Mouse (Mus musculus): ENCODE measurements around the gene Gm11037.

Gm11037 gene

GRCm38 (mm10) chr2:131148353-131149253 lies 15.3 kb downstream of the Gm11037 start:
- DNase-seq (ENCODE audit: low read depth, low spot score) = no peak

DNA sequence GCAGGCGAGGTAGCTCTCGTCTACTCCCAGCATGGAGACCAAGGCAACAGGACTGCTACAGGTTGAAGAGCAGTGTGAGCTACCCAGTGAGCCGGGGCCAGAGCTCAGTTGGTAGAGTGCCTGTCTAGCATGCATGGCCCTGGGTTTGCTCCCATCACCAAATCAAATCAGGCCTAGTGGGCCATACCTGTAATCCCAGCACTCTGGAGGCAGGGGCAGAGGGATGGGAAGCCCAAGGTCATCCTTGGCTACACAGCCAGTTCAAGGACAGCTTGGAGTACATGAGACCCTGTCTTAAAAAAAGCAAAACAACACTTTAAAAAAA lies 15.9 kb downstream of the Gm11037 start:
- DNase-seq (ENCODE audit: low read depth, low spot score) = no peak

DNA sequence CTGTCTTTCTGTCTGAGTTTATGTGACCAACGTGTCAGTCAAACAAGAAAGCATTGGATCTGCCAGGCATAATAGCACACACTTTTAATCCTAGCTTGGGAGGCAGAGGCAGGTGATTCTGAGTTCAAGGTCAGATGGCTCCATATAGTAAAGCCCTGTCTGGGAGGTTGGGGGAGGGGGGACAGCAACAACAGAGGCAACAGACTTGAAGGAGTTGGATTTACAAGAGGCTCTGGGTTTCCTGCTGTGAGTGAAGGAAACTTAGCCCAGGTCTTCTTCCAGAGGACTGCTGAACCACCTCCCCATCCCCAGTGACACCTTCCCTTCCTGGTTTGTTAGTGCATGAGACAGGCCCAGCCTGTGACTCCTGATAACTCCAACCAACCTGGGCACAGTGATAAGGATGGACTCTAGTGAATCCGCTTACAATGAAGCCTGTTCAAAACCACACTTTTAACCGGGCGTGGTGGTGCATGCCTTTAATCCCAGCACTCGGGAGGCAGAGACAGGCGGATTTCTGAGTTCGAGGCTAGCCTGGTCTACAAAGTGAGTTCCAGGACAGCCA lies 19.0 kb downstream of the Gm11037 start:
- no peak for DNase-seq (ENCODE audit: low read depth, low spot score)

DNA sequence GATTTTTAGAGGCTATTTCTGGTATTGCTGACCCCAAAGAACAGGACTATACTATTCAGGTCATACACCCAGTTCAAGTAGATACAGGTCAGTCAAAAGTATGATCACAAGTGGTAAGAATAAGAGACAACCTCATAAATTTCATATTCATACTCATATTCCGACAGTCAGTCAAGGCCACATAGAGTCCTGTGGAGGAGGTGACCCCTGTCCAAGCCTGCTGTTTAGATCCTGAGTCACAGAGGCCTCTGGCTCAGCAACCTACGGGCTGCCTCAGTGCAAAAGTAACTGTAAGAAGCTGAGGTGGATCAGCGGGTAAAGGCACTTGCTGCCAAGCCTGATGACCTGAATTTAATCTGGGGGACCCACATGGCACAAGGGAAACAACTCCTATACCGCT lies 20.7 kb downstream of the Gm11037 start:
- no peak for DNase-seq (ENCODE audit: low read depth, low spot score)

DNA sequence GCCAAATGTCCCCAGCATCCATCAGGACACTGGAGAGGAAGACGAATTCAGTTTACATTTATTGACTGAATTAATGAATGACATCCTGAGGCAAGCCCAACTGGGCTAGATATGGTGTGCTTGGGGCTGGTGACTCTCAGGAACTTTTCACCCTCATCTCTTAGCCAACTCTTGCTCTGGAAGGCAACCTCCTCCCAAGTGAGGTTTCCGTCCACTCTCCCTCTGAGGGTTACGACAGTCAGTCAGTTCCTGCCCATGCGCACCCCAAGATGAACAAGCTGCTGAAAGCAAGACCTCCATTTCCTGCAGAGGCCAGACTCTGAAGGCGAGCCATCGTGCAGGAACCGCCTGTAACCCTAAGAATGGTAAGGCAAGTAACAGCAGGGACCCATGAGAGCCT lies 23.7 kb downstream of the Gm11037 start:
- DNase-seq (ENCODE audit: low read depth, low spot score) = no peak

DNA sequence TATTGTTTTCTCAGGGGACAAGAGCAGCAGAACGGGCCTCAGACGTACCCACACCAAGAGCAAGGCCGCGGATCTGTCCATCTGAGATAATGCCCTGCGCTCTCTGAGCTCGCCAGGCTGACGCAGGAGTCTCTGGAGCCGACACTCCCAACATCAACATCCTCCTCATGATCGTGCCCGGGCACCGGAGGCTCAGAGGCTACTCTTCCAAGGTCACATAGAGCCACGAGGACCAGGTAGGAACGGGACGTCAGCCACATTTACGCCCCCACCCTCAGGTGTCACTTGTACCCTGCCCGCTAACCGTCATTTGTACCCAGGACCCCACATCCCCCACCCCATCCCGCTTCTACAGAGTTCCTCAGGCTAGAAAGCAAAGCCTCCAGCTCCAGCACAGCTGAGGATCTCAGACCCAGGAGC lies 26.2 kb downstream of the Gm11037 start:
- DNase-seq (ENCODE audit: low read depth, low spot score) = no peak

DNA sequence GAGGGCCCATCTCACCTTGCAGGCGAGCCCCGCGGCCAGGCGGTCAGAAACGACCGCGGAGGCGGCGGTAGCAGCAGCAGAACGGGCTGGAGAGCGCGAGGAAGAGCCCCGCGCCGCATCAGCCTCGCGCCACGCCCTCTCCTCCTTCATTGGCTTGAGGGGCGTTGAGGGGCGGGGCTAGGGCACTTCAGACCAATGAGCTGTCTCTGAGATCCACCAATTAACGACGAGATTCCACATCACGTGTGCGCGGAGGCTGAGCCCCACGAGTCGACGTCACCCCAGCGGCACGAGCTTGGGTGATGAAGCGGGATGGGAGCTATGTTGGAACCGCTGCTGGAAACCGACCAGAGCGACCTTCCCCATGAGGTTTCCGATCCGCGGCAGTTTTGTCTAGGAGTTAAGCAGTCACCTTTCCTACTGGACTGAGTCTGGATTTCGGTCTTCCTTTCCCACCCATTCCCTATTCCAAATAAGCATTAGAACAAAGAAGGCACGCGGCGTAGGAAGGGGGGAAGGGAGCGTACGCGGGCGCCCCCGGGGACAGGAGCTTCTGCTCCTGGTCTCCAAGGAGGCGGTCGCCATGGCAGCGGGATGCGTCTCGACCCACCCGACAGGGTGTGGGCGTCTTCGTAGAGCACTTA lies 26.8 kb downstream of the Gm11037 start, which contains the start of gene 1700037H04Rik:
Gene 1700037H04Rik, minus strand, starts transcription at position 144 of the 644 bp plus-strand sequence.
- DNase-seq (ENCODE audit: low read depth, low spot score) = peak; percentile 95

DNA sequence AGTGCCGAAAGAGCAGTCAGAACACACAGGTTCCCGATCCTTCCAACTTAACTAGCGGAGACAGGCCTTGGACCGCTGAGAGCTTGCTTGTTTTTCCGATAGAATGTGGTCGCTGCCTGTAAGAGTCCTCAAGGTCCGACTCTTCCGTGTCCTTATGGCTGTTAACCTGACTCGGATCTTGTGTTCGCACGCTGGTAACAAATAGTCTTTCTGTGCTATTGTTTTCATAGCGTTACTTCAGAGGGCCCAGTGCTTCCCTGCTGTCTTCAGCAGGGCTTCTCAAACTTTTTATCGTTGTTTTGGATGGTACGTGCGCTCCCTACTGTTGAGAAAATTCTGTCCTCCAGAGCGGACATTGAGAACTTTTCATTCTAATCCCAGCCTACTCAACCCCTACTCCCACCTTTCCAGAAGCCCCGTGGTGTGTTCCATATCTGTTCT lies 27.4 kb downstream of the Gm11037 start:
- no peak for DNase-seq (ENCODE audit: low read depth, low spot score)

- DNase-seq (ENCODE audit: low read depth, low spot score) = no peak
These were observed 30.6 kb downstream of the Gm11037 start for GRCm38 (mm10) chr2:131163924-131164323.

DNA sequence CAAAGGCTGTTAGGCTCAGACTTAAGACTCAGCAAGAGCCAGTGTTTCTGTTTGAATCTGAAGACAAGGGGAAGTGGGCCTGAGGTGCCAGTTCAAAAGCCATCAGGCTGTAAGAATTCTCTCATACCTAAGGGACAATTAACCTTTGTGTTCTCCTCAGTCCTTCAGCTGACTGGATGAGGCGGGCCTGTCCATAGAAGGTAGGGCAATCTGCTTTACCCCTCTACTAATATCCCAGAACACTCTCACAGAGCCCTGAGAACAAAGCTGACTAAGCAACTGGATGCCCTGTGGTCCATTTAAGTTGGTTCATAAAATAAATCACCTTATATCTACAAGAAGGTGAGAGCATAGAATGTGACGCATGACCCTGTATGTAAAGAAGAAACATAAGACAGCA lies 32.9 kb downstream of the Gm11037 start:
- DNase-seq (ENCODE audit: low read depth, low spot score) = no peak

- no peak for DNase-seq (ENCODE audit: low read depth, low spot score)
These were observed 34.7 kb downstream of the Gm11037 start for GRCm38 (mm10) chr2:131167984-131168383.

- DNase-seq (ENCODE audit: low read depth, low spot score) = no peak
These were observed 35.6 kb downstream of the Gm11037 start for GRCm38 (mm10) chr2:131168914-131169313.

DNA sequence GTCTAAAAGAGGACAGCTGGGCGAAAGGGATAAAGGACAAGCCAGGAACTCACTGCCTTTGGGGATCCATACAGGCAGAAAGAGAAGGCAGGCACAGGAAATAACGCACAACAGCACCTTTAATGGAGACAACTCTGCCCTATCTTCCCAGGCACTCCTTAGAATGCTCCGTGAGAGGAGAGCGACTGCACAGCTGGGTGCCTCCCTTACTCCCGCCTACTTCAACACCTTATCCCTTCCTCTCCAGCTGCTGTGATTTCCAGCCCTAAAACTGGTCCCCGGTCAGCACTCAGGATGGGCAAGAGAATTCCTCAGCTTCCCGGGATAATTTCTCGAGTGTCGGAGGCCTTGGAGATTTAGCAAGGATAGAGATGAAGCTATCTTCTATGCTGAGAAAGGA lies 37.6 kb downstream of the Gm11037 start:
- no peak for DNase-seq (ENCODE audit: low read depth, low spot score)

GRCm38 (mm10) chr2:131171401-131172104 lies 38.3 kb downstream of the Gm11037 start:
- no peak for DNase-seq (ENCODE audit: low read depth, low spot score)

DNA sequence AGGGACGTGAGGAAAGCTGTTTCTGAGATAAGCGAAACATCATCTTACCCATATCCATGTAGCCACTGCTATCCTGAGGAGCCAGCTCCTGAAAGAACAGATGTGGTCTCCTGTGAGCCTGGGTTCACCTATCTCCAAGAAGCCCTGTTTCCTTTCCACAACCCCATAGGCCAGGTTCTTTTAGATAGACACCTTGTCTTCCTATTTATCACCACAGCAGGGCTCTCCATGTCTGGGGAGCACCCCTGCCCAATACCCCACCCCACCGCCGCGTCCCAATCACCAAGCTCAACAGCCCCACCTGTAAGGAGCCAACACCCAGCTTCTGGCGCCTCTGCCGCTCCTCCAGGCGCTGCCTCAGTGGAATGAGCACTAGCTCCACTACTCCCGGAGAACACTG lies 39.0 kb downstream of the Gm11037 start:
- DNase-seq (ENCODE audit: low read depth, low spot score) = no peak

GRCm38 (mm10) chr2:131174700-131175099 lies 41.4 kb downstream of the Gm11037 start:
- peak; percentile 82 for DNase-seq (ENCODE audit: low read depth, low spot score)

DNA sequence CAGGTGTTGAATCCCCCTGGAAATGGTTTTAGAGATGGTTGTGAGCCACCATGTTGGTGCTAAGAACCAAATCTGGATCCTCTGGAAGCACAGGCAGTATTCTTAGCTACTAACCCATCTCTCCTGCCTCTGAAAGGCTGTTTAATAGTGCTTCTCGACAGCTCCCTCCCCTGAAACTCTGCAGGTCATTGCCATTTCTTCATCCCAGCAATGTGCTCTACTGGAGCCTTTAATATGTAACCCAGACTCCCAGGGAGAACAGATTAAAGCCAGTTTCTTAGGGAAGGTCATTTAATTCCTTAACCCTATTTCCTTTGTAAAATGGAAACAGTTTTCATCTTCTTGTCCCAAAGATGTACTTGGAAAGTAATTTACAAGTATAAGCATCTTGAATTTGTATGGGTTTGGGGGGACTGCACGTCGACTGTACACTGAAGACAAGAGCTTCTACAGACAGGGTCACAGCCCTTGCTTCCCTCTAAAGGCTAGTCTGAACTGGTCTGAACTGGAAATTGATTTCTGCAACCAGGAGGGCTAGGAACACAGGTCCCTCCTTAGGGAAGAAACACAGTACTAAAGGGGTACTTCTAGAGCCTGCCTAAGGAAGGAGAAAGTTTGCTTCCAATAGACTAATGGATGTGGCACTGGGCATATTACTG lies 42.1 kb downstream of the Gm11037 start:
- DNase-seq (ENCODE audit: low read depth, low spot score) = no peak

DNA sequence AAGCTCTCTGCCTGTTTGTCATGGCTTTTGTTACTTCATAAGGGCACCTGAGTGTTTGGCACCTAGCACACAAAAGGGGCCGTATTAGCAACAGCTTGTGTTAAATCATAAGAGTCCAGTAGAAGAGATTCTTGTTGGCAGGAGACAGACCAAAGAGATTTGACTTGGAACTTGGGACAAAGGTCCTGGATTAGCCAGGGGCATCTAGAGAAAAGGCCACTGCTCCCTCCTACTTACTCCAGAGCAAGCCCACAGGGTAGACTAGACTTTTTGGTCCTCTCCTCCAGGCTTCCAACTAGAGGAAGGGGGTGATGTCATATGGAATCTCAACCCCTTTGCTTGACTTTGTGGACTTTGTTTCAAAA lies 42.6 kb downstream of the Gm11037 start:
- no peak for DNase-seq (ENCODE audit: low read depth, low spot score)

GRCm38 (mm10) chr2:131176491-131176890 lies 43.2 kb downstream of the Gm11037 start:
- DNase-seq (ENCODE audit: low read depth, low spot score) = no peak

DNA sequence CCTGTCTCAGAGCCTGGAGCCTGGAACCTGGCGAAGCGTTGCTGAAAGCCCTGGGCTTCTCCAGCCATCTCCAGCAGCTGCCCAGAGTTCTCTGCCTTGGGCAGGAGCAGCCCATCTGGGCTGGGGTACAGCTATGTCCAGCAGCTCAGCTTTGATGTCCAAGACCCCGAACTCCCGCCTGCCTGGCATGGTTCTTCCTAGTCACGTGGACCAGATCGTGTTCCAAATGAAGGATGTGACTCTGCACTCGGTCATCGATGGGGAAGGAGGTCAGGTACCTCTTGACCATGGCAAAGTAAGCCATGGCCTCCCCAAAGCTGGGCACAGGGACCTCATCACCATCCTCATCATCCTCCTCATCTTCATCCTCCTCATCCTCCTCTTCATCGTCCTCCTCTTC lies 44.6 kb downstream of the Gm11037 start:
- no peak for DNase-seq (ENCODE audit: low read depth, low spot score)

- DNase-seq (ENCODE audit: low read depth, low spot score) = no peak
These were observed 45.5 kb downstream of the Gm11037 start for GRCm38 (mm10) chr2:131178828-131179245.
